Mouse (Mus musculus) heart, adult 11 months (tissue): ENCODE results near the gene Notch2.
A peak's percentile ranks its signal among the peaks of the same experiment; 100 is the strongest.

ENCODE experiments used
- DNase-seq: peaks from one replicate; pipeline ENCODE4 v3.0.0; 2022

Notch2 gene

GRCm38 (mm10) chr3:98106590-98107313 lies 93.4 kb downstream of the Notch2 start:
- DNase-seq = peak; percentile 97

- no peak for DNase-seq
Measured at GRCm38 (mm10) chr3:98108416-98108815, 95.1 kb downstream of the Notch2 start.

- no peak for DNase-seq
Measured at GRCm38 (mm10) chr3:98108866-98109265, 95.5 kb downstream of the Notch2 start.

GRCm38 (mm10) chr3:98110610-98111009 lies 97.3 kb downstream of the Notch2 start:
- DNase-seq = no peak

GRCm38 (mm10) chr3:98118252-98118651 lies 104.9 kb downstream of the Notch2 start:
- no peak for DNase-seq

GRCm38 (mm10) chr3:98119338-98119737 lies 106.0 kb downstream of the Notch2 start:
- no peak for DNase-seq

GRCm38 (mm10) chr3:98120884-98121283 lies 107.6 kb downstream of the Notch2 start:
- DNase-seq = no peak

- no peak for DNase-seq
Measured at GRCm38 (mm10) chr3:98127775-98128174, 114.4 kb downstream of the Notch2 start.

- DNase-seq = no peak
Measured at GRCm38 (mm10) chr3:98128716-98129115, 115.4 kb downstream of the Notch2 start.

GRCm38 (mm10) chr3:98132140-98132539 lies 118.8 kb downstream of the Notch2 start:
- DNase-seq = peak; percentile 41

- peak; percentile 88 for DNase-seq
Measured at GRCm38 (mm10) chr3:98132636-98133035, 119.3 kb downstream of the Notch2 start.

- DNase-seq = peak; percentile 88
Measured at GRCm38 (mm10) chr3:98141456-98141855, 128.1 kb downstream of the Notch2 start.

- peak; percentile 82 for DNase-seq
Measured at GRCm38 (mm10) chr3:98142862-98143261, 129.5 kb downstream of the Notch2 start.

- DNase-seq = peak; percentile 83
Measured at GRCm38 (mm10) chr3:98145204-98145603, 131.9 kb downstream of the Notch2 start.

- DNase-seq = peak; percentile 89
Measured at GRCm38 (mm10) chr3:98146471-98147410, 133.4 kb downstream of the Notch2 start.

- DNase-seq = peak; percentile 78
Measured at GRCm38 (mm10) chr3:98147706-98148105, 134.4 kb downstream of the Notch2 start.

GRCm38 (mm10) chr3:98149881-98150280 lies 136.6 kb downstream of the Notch2 start:
- peak; percentile 66 for DNase-seq

- peak; percentile 43 for DNase-seq
Measured at GRCm38 (mm10) chr3:98151016-98151415, 137.7 kb downstream of the Notch2 start.

- peak; percentile 80 for DNase-seq
Measured at GRCm38 (mm10) chr3:98153460-98153859, 140.1 kb downstream of the Notch2 start.

- DNase-seq = peak; percentile 78
Measured at GRCm38 (mm10) chr3:98156158-98156557, 142.8 kb downstream of the Notch2 start.

GRCm38 (mm10) chr3:98157073-98157472 lies 143.7 kb downstream of the Notch2 start:
- no peak for DNase-seq

GRCm38 (mm10) chr3:98157585-98157984 lies 144.3 kb downstream of the Notch2 start:
- no peak for DNase-seq

- peak; percentile 74 for DNase-seq
Measured at GRCm38 (mm10) chr3:98158646-98159045, 145.3 kb downstream of the Notch2 start.

- no peak for DNase-seq
Measured at GRCm38 (mm10) chr3:98159289-98159688, 146.0 kb downstream of the Notch2 start.
